Mouse (Mus musculus) liver, postnatal 0 days (tissue): Measurements from ENCODE around the gene Hps4.

ENCODE experiments used
- CTCF ChIP-seq: sonication (generic); IDR thresholded peaks from 2 replicates; pipeline ENCODE4 v1.5.1; 2016; ENCODE audit warnings: antibody characterized with exemption, low read depth
- EP300 ChIP-seq: IDR thresholded peaks from 2 replicates; pipeline ENCODE4 v1.6.1; 2016; ENCODE audit warnings: antibody characterized with exemption, low read depth, mild to moderate bottlenecking

DNA sequence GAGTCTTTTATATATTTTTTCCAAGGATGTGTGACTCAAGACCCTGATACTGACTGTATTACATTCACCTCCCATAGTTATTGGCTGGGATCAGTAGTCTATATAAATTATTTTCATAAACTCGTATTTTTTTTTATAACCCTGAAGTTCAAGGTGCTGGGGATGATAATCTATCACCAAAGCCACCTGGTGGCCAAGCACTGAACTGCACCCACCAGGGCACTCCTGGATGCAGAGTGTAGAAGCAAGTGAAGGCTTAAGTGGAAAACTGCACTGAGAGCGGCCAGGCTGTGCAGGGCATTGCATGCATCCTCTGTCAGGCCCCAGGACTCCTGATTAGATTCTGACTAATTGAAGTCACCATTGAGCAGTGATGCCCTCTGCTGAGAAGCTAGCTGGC lies 84.4 kb downstream of the Hps4 start:
- TF ChIP-seq CTCF, result peak; percentile 79
- no peak for TF ChIP-seq EP300
